Mouse (Mus musculus) embryonic facial prominence, embryonic 14.5 days (tissue): ENCODE measurements around the gene Tnks1bp1. TPM values are rescaled to one million over a fixed set of nuclear protein-coding genes. Genes with fewer than 3 reads are reported as not detected.

ENCODE experiments used
- ATAC-seq: fragments of 200-750 bp; cut with Nextera tagmentation; 2 replicates; pipeline ENCODE4 v1.8.0; 2017; ENCODE audit warnings: low read depth, moderate number of reproducible peaks, moderate TSS enrichment
- DNase-seq: peaks from one replicate; pipeline ENCODE4 v3.0.0-alpha.2; 2015; ENCODE audit warnings: low spot score
- H3K27ac ChIP-seq: fragments of 300-500 bp; sonication (generic); replicated peaks from 2 replicates; pipeline ENCODE4 v1.5.1; 2014; ENCODE audit warnings: low read depth, mild to moderate bottlenecking, low read length, moderate library complexity
- H3K27me3 ChIP-seq: fragments of 300-500 bp; sonication (generic); replicated peaks from 2 replicates; pipeline ENCODE4 v1.6.1; 2014; ENCODE audit warnings: low read length; ENCODE audit not compliant: control insufficient read depth, insufficient read depth
- H3K36me3 ChIP-seq: fragments of 300-500 bp; sonication (generic); 2 replicates; pipeline ENCODE4 v1.6.1; 2014; ENCODE audit warnings: low read length, mixed read lengths; ENCODE audit not compliant: control insufficient read depth, insufficient read depth
- H3K4me1 ChIP-seq: fragments of 300-500 bp; sonication (generic); 2 replicates; pipeline ENCODE4 v1.6.1; 2014; ENCODE audit warnings: antibody characterized with exemption, low read length; ENCODE audit not compliant: control insufficient read depth, insufficient read depth
- H3K4me2 ChIP-seq: fragments of 300-500 bp; sonication (generic); 2 replicates; pipeline ENCODE4 v1.6.1; 2014; ENCODE audit warnings: low read depth, mild to moderate bottlenecking, low read length, moderate library complexity, mixed read lengths
- H3K4me3 ChIP-seq: fragments of 300-500 bp; sonication (generic); 2 replicates; pipeline ENCODE4 v1.5.1; 2014; ENCODE audit warnings: low read depth, mild to moderate bottlenecking, low read length
- H3K9ac ChIP-seq: fragments of 300-500 bp; sonication (generic); 2 replicates; pipeline ENCODE4 v1.6.1; 2014; ENCODE audit warnings: low read depth, mild to moderate bottlenecking, low read length, moderate library complexity, mixed read lengths
- H3K9me3 ChIP-seq: fragments of 300-500 bp; sonication (generic); 2 replicates; pipeline ENCODE4 v1.6.1; 2016; ENCODE audit warnings: low read length; ENCODE audit not compliant: control insufficient read depth
- WGBS: fragments of 180-500 bp; shearing (Covaris S2); extraction: QIAGEN DNeasy Blood & Tissue Kit; methylation state at CpG from one replicate; pipeline ENCODE4 v1.1.7; 2014; 5-methylcytosine and 5-hydroxymethylcytosine counted together
- polyA plus RNA-seq: library from polyadenylated mRNA; unstranded; fragments of >200 nt; fragmentation: Nextera tagmentation; extraction: Ambion mirVana; gene quantifications from 2 replicates; pipeline ENCODE4 v1.2.1, GENCODE M21; 2014

Tnks1bp1 gene
- polyA plus RNA-seq, 1 experiment from 2014 or later = 14.7 TPM

DNA sequence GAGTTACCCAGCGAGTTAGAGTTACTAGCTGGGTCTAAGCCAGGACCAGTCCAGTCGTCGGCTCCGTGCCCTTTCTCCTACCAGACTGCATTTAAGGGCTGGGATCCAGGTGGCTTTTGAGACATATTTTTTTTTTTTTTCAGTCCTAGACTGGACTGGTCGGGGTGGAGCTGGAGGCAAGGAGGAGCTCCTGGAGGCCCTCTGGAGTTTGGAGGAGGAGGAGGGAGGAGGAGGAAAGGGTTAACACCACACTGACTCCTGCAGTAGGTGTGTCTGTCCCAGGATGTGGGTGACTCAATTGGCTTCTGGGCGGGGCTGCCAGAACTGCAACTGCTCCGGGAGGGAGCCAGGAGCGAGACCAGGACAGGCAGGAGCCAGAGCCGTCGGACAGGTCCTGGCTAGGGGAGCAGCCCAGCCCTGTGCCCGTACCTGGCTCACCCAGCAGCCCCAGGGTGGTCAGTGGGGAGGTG lies 12.8 kb downstream of the Tnks1bp1 start:
- Histone ChIP-seq H3K36me3 (peaks cover 89% of the 10 kb centered on the region), H3K4me2 (peak overlapping the region; percentile 74), H3K4me3 (peak overlapping the region; percentile 39), H3K9ac (peak overlapping the region; percentile 61), H3K27ac (peak overlapping the region; percentile 70), H3K4me1 (peaks cover 16% of the 10 kb centered on the region), H3K9me3 (no peaks in the 10 kb centered on the region), H3K27me3 (no peaks in the 10 kb centered on the region)
- 8% methylated on average over 7 of the region's 11 CpGs for WGBS
- DNase-seq (peak; percentile 84), ATAC-seq (peak; percentile 89)

DNA sequence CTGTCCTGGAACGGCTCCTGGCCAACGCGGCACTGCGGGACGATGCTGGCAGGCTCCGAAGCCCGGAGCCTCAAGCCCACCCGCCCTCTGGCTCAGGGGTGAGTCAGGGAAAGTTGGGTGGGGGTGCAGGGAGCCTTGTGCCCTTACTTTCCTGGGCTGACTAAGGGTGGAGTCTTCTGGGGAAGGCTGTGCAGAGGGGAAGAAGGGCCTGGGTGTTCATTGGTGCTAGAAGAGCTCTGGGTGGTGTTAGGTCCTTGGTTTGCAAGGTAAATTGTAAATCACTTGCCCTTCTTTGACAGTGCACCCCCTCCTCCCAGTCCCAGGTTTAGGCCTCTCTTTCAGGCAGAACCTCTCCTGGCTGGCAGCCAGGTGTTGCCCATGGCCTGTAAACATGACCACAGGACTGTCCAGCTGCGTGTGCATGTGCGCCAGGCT lies 13.3 kb downstream of the Tnks1bp1 start:
- peak overlapping the region; percentile 39 for H3K4me3 ChIP-seq
- H3K4me2 ChIP-seq = peak overlapping the region; percentile 74
- WGBS = 25% methylated on average over 10 of the region's 10 CpGs
- H3K4me1 ChIP-seq = peaks cover 16% of the 10 kb centered on the region
- no peaks in the 10 kb centered on the region for H3K27me3 ChIP-seq
- ATAC-seq (peak; percentile 24; the same call in 1 of the 2 replicates), DNase-seq (no peak)
- peak overlapping the region; percentile 61 for H3K9ac ChIP-seq
- peak overlapping the region; percentile 68 for H3K27ac ChIP-seq
- peaks cover 87% of the 10 kb centered on the region for H3K36me3 ChIP-seq
- no peaks in the 10 kb centered on the region for H3K9me3 ChIP-seq

DNA sequence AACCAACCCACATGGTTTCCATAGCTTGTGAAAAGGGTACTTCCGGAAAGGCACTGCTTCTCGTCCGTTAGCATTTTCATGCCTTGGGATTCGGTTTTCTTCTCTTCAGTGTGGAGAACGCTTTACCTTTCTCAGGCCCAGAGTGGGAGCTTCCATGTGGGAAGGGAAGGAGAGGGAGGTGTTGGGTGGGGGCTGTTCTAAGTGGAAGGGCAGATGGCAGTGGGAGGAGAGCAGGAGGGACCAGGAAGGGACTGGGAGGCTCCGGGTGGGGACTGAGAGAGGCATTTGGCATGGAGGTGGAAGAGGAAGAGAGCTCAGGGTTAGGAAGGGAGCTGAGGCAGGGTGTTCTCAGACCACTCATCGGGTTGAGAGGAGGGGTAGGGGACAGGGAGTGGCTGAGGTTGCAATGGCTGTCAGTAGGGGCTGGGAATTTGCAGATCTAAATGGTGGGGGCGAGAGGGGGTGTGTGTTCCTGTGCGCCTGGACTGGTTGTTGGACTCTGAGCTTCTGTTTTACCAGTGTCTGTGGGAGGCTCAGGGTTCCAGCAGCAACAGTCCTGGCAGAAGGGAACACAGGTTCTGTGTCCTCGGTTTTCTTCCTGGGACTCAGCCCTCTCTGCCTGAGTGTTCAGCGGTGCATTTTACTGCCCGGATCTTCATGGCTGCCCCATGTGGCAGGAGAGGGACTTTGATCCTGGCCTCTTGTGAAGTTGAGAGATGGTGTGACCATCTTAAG lies 17.5 kb downstream of the Tnks1bp1 start:
- peaks cover 11% of the 10 kb centered on the region for H3K4me1 ChIP-seq
- H3K36me3 ChIP-seq = peaks cover 65% of the 10 kb centered on the region
- WGBS = 83% methylated on average over 12 of the region's 12 CpGs
- no peak overlapping the region for H3K4me2 ChIP-seq
- DNase-seq = no peak
- H3K27me3 ChIP-seq = no peaks in the 10 kb centered on the region
- no peaks in the 10 kb centered on the region for H3K9me3 ChIP-seq
- H3K27ac ChIP-seq = no peak overlapping the region
- no peak for ATAC-seq
- no peak overlapping the region for H3K9ac ChIP-seq
- H3K4me3 ChIP-seq = no peak overlapping the region

DNA sequence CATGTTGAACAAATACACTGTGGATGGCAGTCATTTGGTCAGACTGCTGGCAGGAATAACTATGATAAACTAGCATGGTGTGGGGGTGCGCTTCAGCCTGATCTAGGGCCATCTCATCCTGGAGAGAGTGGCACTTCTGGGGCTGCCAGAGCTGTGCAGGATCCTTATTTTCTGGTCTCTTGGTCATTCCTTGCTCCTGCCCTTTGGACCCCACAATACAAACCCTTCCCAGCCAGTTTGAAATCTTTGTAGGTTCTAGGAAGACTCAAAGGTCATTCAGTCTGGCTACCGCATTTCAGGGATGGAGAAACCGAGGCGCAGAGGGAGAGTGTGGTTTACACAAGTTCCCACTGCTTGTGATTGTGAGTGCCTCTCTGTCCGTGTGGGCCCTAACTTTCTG lies 19.1 kb downstream of the Tnks1bp1 start:
- Histone ChIP-seq H3K36me3 (peaks cover 71% of the 10 kb centered on the region), H3K27me3 (no peaks in the 10 kb centered on the region), H3K4me1 (no peaks in the 10 kb centered on the region), H3K27ac (no peak overlapping the region), H3K4me3 (no peak overlapping the region), H3K4me2 (no peak overlapping the region), H3K9ac (no peak overlapping the region), H3K9me3 (no peaks in the 10 kb centered on the region)
- WGBS = 97% methylated on average over 5 of the region's 5 CpGs
- ATAC-seq (no peak), DNase-seq (no peak)

GRCm38 (mm10) chr2:85067903-85068625 lies 20.2 kb downstream of the Tnks1bp1 start:
- Histone ChIP-seq H3K9ac (no peak overlapping the region), H3K27me3 (no peaks in the 10 kb centered on the region), H3K4me1 (no peaks in the 10 kb centered on the region), H3K36me3 (peaks cover 71% of the 10 kb centered on the region), H3K4me3 (no peak overlapping the region), H3K9me3 (no peaks in the 10 kb centered on the region), H3K4me2 (no peak overlapping the region), H3K27ac (no peak overlapping the region)
- WGBS = 72% methylated on average over 10 of the region's 10 CpGs
- DNase-seq (peak; percentile 16), ATAC-seq (no peak)

- Histone ChIP-seq H3K4me2 (no peak overlapping the region), H3K27ac (no peak overlapping the region), H3K27me3 (no peaks in the 10 kb centered on the region), H3K36me3 (peaks cover 71% of the 10 kb centered on the region), H3K4me3 (no peak overlapping the region), H3K9ac (no peak overlapping the region), H3K4me1 (no peaks in the 10 kb centered on the region), H3K9me3 (no peaks in the 10 kb centered on the region)
- ATAC-seq = no peak
- no peak for DNase-seq
- WGBS = 73% methylated on average over 2 of the region's 2 CpGs
These were observed 20.8 kb downstream of the Tnks1bp1 start for GRCm38 (mm10) chr2:85068626-85069025.

DNA sequence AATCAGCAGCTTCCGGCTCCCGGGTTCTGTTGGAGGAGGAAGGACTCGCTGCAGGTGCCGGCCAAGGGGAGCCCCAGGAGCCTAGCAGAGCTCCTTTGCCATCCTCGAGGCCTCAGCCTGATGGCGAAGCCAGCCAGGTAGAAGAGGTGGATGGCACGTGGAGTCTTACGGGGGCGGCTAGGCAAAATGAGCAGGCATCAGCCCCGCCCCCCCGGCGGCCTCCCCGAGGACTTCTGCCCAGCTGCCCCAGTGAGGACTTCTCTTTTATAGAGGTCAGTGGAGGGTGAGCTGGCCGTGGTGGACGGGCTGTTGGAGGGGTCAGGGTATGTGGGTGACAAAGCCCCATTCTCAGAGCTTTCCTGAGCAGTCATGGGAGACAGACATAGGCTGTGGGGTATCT lies 22.3 kb downstream of the Tnks1bp1 start:
- ATAC-seq = no peak
- no peaks in the 10 kb centered on the region for H3K4me1 ChIP-seq
- H3K4me2 ChIP-seq = no peak overlapping the region
- no peaks in the 10 kb centered on the region for H3K27me3 ChIP-seq
- no peak overlapping the region for H3K4me3 ChIP-seq
- H3K9ac ChIP-seq = no peak overlapping the region
- peaks cover 71% of the 10 kb centered on the region for H3K36me3 ChIP-seq
- 74% methylated on average over 15 of the region's 15 CpGs for WGBS
- H3K9me3 ChIP-seq = no peaks in the 10 kb centered on the region
- no peak overlapping the region for H3K27ac ChIP-seq
- no peak for DNase-seq

GRCm38 (mm10) chr2:85071921-85072320 lies 24.1 kb downstream of the Tnks1bp1 start:
- 85% methylated on average over 5 of the region's 5 CpGs for WGBS
- Histone ChIP-seq H3K27ac (no peak overlapping the region), H3K4me2 (no peak overlapping the region), H3K4me1 (no peaks in the 10 kb centered on the region), H3K9ac (no peak overlapping the region), H3K36me3 (peaks cover 58% of the 10 kb centered on the region), H3K4me3 (no peak overlapping the region), H3K27me3 (no peaks in the 10 kb centered on the region), H3K9me3 (no peaks in the 10 kb centered on the region)
- ATAC-seq = no peak
- no peak for DNase-seq
